9 mouse cellular contexts compared by ENCODE assay signal in genomic region chr17:83224451-83224971, GRCm38 (mm10). TPM values are rescaled to one million over a fixed set of nuclear protein-coding genes. Genes with fewer than 3 reads are reported as not detected.
DNase-seq lines count a peak whose midpoint lies in the region; ATAC-seq and TF ChIP-seq lines count a peak whose summit lies in the region.
"Had no signal": no experiment of that assay in that cellular context is flagged by ENCODE, and none has a peak within 500 bp of the region (broad histone marks: within the 10 kb centered on the region; RNA-seq: fewer than 3 reads in every experiment).

No protein-coding gene starts in this region.

- intact Hi-C loops in gastrocnemius, adult 2 months (cut with DNase I): no loop called here

- peaks cover 30% of the 10 kb centered on the region for H3K36me3 ChIP-seq in intestine, embryonic 16.5 days (ENCODE audit: control insufficient read depth, insufficient read depth, low read length)
- H3K36me3 ChIP-seq in midbrain, embryonic 13.5 days: 0 out of 2 replicates have a peak, but pooled peaks cover 5% of the 10 kb centered on the region
- H3K36me3 ChIP-seq: G1E had no signal

- no peaks in the 10 kb centered on the region for H3K9me3 ChIP-seq in intestine, embryonic 16.5 days (ENCODE audit: control insufficient read depth, low read length)
- no peaks in the 10 kb centered on the region for H3K9me3 ChIP-seq in midbrain, embryonic 13.5 days

- H3K9ac ChIP-seq in intestine, embryonic 16.5 days (ENCODE audit: low read depth, low read length): 0 out of 2 replicates have a peak overlapping the region, but pooled peaks have one; percentile 5
- H3K9ac ChIP-seq in midbrain, embryonic 13.5 days (replicated peaks): no peak overlapping the region

- H3K4me3 ChIP-seq in gastrocnemius, adult 2 months: no peak overlapping the region
- H3K4me3 ChIP-seq in intestine, embryonic 16.5 days (ENCODE audit: low read length): no peak overlapping the region
- no peak overlapping the region for H3K4me3 ChIP-seq in midbrain, embryonic 13.5 days (replicated peaks)

- no peak for ATAC-seq in intestine, embryonic 16.5 days
- peak; percentile 69 for ATAC-seq in midbrain, embryonic 13.5 days

- TF ChIP-seq CTCF in gastrocnemius, adult 2 months (IDR thresholded peaks at IDR 0.05): no peak

- H3K27ac ChIP-seq in gastrocnemius, adult 2 months: peak overlapping the region; percentile 48
- peak overlapping the region; percentile 45; the same call in 1 of the 2 replicates for H3K27ac ChIP-seq in intestine, embryonic 16.5 days (ENCODE audit: low read length)
- no peak overlapping the region for H3K27ac ChIP-seq in midbrain, embryonic 13.5 days

- H3K27me3 ChIP-seq in intestine, embryonic 16.5 days (replicated peaks; ENCODE audit: control insufficient read depth, insufficient read depth, low read length): no peaks in the 10 kb centered on the region
- H3K27me3 ChIP-seq in midbrain, embryonic 13.5 days: peaks cover 95% of the 10 kb centered on the region

- H3K4me1 ChIP-seq in intestine, embryonic 16.5 days (ENCODE audit: control insufficient read depth, insufficient read depth, low read length): peaks cover 49% of the 10 kb centered on the region
- H3K4me1 ChIP-seq in midbrain, embryonic 13.5 days (replicated peaks): peaks cover 31% of the 10 kb centered on the region

- H3K4me2 ChIP-seq in intestine, embryonic 16.5 days (ENCODE audit: low read depth, low read length): no peak overlapping the region
- H3K4me2 ChIP-seq in midbrain, embryonic 13.5 days (replicated peaks): 0 out of 2 replicates have a peak overlapping the region, but pooled peaks have one; percentile 6

- WGBS in intestine, embryonic 16.5 days: 59% methylated on average over 13 of the region's 13 CpGs
- 32% methylated on average over 13 of the region's 13 CpGs for WGBS in midbrain, embryonic 13.5 days

- peak; percentile 51 for DNase-seq in gastrocnemius, adult 2 months
- DNase-seq in gastrocnemius, postnatal 25 days: no peak
- peak; percentile 58 for DNase-seq in brain, adult 2 months (ENCODE audit: low read depth, low spot score)
- no peak for DNase-seq in ovary, adult 18-20 months (ENCODE audit: low spot score)
- no peak for DNase-seq in ovary, postnatal 36 days (ENCODE audit: low spot score)
- no peak for DNase-seq in lung, adult 18-20 months

RNA-seq across cellular contexts. Expression of gene Pkdcc, which starts 9.4 kb away (rescaled TPM):
- total RNA-seq in gastrocnemius, adult 2 months (2021): 100 to 1,000 TPM in 1 of 2 experiments, 10 to 100 TPM in 1; 96.3 to 115 TPM
- total RNA-seq in gastrocnemius, postnatal 25 days (2021): 10 to 100 TPM; 51.3 to 98.7 TPM
- 18.3 and 18.7 TPM in 2 replicates for polyA plus RNA-seq in intestine, embryonic 16.5 days (2015; fragmentation: Nextera tagmentation; extraction: Ambion mirVana)
- 1.5 and 2.3 TPM in 2 replicates for polyA plus RNA-seq in midbrain, embryonic 13.5 days (2015; fragmentation: Nextera tagmentation; extraction: Ambion mirVana)
- total RNA-seq: G1E had no signal
- polyA plus RNA-seq: G1E had no signal

Comparison
In these comparisons a context has a peak if more than half of its experiments do, and no peak if none do; other contexts are left out.
1. DNase-seq: peak in gastrocnemius, adult 2 months (single experiment) and brain, adult 2 months (single experiment); none in gastrocnemius, postnatal 25 days (single experiment), ovary, adult 18-20 months (single experiment), ovary, postnatal 36 days (single experiment) and lung, adult 18-20 months (0 of 2).